Mouse (Mus musculus) CD4-positive, CD25-positive, alpha-beta regulatory T cell, adult 2 months (primary cell): ENCODE measurements around the gene Rbm5.
A peak's percentile ranks its signal among the peaks of the same experiment; 100 is the strongest.

Source experiments
- DNase-seq: peaks from one replicate; pipeline ENCODE4 v3.0.0-alpha.2; 2012; ENCODE audit warnings: low read depth, low spot score

Gene Rbm5

DNA sequence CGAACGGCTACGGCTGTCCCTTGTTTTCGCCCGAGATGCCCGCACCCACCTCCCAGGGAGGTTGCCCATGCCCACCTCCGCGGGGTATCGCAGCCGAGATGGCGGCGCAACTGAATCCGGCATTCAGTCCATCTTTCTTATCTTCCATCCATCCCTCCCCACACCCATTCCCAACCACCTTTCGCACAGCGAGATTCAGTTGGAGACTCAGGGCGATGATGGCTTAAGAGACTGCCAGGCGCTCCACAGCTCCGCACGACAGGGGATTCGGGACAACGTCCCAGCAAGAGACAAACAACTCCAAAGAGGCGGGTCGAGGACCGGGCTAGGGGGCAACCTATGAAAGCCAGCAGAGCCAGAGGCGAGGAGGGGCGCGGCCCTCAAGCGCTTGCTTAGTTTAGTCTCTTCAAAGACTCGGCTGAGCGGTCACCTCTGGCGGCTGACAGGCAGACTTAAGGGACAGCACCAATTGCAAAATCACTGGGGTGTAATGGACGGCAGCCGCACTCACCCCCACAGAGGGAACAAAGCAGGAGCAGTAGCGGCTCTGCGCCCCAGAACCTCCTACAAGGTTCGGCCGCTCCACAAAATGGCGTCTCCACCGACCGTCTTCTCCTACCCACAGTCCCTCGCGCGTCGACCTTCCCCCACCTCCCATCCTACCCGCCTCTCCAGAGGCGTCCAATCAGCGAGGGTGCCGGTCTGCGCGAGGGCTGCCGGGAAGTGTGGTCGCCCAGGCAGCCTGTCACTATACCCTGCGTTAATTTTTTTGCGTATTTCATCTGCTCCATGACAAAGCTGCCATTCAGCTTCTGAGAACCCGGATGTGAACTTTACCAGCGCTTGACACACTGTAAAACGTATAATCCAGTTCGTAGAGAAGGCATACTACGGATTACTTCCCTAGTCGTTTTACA is at the start of gene Rbm5:
Rbm5 (minus strand) TSS at position 623 of the 917 bp plus-strand sequence.
- peak; percentile 98 for DNase-seq

DNA sequence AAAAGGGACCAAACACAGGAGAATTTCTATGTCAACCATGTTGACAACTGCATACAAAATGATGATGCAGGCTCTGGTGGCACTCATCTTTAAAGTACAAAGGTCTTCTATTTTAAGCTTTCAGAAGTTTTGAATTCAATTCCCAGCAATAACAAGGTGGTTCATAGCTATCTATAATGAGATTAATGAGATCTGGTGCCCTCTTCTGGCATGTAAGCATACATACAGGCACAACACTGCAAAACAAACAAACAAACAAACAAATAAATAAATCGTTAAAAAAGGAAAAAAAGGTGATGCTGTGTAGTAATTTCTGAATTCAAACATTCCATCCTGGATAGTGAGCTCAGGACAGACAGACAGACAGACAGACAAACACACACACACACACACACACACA is 41.3 kb upstream of the Rbm5 start:
- DNase-seq, result peak; percentile 12

DNA sequence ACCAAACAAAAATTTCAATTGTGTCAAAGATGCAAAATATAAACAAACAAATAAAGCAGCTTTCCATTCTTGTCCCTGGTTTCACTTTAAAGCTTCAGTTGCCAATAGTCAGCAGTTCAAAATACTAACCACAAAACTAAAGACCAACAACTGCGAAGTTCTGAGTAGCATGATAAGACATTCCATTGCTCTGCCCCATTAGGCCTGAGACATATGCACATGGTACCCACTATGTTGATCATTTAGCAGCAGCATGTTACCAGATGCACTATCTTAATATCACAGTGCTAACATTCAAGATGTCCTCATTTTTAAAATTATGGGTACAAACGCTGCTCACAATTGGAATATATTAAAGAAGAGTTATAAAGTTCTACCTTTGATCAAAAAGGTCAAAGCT is 40.2 kb upstream of the Rbm5 start:
- DNase-seq, result no peak

DNA sequence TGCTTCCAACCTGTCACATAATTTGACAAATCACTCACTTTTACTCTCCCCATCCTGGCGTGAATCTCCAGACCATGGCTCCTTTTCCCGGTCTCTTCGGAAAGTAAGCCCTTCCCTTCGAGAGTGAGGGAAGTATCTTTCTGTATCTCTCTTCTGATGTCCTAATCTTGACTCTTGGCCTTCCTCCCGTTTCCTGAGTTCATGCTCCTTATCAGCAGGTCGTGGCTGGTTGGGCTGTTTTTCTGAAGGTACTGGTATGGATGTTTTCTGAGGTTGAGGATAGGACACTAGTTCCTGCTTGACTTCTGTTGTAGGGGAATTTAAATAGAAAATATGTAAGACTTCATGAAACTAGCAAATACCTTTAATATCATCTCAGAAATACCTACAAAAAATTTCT is 20.9 kb upstream of the Rbm5 start:
- no peak for DNase-seq

DNA sequence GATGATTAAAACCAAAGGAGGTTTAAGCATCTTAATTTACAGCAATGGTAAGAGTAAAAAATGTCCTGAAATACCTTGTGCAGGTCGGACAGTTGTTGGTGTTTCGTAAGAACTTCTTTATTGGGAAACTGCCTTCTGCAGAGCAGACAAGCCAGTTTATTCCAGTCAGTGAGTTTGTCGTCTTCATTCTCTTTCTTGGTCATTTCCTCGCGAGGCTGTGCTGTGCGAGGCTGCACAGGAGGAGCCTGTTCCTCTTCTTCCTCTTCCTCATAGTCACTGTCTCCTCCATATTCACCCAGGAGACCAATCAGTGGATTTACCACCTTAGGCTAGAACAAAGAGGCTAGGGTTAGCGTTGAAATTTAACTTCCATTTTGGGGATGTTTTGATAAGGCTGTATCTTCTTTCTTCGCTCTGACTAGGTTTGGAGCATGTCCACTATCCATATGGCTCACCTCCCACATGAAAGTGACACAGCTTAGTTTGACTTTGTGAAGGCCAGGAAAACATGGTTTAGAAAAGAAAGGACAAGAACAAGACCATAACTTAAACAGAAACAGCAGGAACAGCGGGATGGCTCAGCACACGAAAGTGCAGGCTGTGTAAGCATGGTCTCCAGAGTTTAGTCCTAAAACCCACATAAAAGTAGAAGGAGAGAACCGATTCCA is 11.9 kb upstream of the Rbm5 start:
- no peak for DNase-seq

DNA sequence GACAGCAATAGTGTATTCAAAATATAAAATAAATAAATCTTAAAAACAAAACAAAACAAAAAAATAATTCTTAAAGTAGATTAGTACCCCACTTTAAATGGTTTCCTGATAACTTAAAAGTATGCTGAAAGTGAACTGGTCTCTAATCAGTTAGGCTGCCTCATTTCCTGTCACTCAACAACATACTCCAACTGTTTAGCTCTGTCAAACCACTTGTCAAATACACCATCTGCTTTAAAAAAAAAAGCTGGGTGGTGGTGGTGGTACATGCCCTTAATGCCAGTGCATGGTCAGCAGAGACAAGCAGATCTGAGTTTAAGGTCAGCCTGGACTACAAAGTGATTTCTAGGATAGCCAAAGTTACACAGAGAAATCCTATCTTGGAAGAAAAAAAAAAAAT is 6.0 kb upstream of the Rbm5 start:
- no peak for DNase-seq

DNA sequence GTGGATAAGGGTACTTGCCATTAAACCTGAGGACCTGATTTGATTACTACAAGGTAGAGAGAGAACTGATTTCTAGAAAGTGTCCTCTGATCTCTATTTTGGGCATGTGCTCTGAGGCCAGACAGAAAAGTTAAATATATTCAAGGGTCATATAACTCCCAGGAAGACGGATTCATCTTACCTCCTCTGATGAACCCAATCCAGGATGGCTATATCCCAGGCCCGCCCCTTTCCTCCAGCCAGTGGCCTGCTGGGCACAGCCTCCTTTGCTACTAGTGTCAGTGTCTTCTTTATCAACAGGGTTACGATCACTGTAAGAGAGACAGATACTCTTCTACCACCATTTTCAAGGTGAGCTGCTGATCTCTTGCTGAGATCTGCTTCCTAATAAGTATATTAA is 3.6 kb upstream of the Rbm5 start:
- no peak for DNase-seq

DNA sequence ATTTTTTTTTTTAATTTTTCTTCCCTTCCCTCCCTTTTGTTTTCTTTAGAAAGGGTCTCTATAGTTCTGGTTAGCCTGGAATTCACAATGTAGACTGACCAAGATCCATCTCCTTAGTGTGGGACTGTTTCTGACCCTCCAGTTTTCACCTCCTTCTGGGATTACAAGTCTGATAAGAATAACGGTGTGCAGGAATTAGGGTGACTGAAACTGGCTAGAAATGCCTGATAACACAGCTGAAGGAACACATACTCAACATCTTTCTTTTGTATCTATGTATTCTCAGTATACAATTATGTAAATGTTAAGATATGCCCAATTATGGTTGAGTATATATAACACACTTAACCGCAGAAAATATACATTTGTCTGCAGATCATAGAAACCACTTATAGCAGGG is 986 bp upstream of the Rbm5 start:
- DNase-seq, result no peak

DNA sequence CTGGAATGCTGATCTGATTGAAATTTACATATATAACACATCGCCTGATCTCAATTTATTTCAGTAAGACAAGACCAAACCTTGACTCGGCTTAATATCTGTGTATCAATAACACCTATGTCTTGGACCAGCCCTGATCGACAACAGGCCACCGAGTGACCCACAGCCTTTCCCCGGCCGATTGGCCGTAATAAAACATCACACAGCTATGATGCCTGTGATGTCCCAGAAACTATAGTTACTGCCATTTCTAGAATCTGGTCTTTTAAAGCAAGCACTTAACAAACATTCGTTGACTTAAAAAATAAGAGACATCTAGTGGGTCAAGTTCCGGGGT is 791 bp downstream of the Rbm5 start:
- DNase-seq, result no peak

DNA sequence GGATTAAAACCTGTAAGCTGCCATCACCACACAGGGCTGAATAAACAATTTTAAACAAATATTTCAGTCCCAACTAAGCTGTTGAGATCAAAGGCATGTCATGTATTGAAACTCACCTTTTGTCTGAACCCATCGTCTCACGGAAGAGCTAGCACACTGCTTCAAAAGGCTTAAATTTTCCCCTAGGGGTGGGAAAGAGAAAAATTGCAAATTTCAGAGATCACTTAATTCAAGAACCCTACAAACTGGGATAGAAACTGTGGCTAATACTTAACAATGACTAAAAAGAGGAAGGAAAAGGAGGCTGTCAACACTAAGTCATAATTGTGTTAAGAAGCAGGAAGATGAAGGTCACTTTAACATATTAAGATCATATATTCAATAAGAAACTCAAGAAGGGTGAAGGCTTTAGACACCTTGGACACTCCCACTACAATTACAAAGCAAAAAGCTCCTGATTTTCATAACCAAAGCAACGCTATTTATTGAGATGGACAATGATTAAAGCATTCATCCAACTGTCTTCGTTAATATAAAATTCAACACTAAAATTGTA is 1.3 kb downstream of the Rbm5 start:
- peak; percentile 31 for DNase-seq

DNA sequence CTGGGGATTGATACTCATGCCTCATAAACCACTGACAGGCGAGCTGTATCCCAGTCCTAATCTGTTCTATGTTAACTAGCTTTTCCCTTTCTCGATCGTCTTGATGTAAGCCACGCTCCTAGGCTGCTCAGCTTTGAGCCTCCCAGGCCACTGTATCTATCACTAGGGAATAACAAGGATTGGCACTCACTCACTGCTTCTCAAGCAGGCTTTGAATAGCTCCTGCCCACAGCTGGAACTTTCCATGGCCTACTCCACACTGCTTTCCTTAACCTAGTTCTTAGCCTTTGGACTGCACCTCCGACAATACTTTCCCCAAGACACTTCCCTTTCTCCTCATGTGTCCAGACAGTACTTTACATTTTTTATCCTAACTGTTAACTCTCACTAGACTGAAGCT is 1.9 kb downstream of the Rbm5 start:
- DNase-seq, result no peak

DNA sequence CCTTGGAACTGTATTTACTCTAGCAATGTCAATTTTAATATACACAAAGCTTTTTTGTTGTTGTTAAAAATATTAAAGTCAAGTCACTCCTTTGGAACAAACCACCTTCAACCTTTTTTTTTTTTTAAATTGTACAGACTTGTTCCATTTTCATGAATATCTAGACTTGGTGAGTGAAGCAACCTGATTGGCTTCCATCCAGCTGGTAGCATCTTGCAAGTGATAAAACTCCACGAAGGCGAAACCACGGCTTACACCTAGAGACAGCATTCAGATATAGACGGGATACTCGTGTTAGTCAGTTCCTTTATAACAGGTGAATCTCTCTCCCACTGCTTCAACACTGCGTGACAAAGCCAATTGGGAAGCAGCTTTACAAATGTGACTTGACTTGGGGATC is 11.2 kb downstream of the Rbm5 start:
- no peak for DNase-seq

DNA sequence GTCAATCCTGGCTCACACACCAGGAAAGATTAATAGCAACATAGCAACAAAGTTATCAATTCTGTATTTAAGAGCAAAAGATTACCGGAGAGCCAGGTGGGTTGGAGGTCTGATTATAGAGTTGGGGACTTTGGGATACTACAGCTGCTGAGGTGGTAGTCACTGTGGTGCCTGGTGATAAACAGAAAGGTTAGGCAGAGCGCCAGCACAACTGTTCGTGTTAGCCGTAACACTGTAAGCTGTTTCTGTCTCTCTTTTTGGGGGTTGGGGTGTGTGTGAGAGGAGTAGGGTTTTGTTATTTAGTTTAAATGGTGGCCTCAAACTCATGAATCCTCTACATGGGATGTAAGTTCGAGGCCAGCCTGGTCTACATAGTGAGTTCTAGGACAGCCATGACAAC is 20.4 kb downstream of the Rbm5 start:
- no peak for DNase-seq

DNA sequence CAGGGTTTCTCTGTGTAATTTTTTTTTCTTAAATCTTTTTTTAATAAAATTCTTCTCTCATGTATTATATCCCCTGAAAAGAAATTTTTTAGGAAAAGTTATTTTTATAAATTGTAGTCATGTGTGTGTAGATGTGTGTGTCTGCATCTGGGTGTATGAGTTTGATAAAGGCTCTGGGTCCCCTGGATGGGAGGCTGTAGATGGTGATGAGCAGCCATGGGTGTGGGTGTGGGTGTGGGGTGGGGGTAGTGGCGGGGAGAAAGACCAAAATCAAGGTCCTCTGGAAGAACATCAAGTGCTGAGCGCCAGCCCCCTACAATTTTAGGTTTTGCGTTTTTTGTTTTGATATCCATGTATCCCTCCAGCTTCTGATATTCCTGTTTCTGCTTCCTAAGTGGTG is 22.7 kb downstream of the Rbm5 start:
- DNase-seq, result no peak

DNA sequence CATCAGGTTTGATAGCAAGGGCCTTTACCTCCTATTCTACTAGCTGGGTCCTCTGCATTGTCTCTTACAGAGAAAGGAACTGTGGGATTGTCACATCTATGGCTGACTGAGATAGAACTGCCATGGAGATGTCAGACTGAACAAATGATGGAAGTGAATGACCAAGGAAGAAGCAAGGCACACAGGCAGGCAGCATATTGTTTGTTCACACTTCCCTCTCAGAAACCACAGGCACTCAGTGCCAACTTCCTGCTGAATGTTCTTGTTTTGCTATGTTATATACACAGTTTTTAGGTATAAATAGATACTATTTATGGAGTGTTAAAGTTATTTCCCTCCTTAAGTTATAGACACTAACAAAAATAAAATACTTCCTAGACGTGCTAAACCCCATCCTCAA is 23.5 kb downstream of the Rbm5 start:
- no peak for DNase-seq

DNA sequence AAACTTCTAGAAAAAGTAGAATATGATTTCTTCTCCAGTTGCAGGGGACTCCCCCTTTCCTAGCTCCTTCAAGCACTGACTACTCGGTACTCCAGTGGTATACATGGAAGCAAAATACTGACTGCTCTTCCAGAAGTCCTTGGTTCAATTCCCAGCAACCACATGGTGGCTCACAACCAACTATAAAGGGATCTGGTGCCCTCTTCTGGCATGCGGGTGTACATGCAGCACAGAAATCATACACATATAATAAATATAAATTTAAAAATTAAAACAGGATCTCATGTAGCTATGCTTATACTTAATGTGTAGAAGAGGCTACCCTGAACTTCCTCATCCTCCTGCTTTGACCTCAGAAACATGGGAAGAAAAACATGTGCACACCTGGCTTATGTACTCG is 24.1 kb downstream of the Rbm5 start:
- DNase-seq, result peak; percentile 38

DNA sequence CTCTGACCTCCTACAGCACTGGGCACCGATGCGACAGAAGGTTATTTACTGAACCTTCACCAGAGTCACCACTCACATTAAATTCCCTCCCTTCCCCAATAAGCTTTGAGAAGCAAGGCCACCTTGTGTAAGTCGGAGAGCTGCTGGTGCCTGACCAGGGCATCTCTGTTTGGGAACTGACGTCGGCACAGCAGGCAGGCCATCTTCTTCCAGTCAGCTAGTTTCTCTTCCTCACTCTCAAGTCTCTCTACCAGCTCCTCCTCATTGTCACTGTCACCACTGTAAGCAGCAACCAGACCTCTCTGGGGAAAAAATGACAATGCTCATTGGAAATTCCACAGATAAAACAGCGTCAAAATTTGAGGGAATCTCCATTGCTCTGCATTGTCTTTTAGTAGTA is 26.7 kb downstream of the Rbm5 start:
- no peak for DNase-seq

DNA sequence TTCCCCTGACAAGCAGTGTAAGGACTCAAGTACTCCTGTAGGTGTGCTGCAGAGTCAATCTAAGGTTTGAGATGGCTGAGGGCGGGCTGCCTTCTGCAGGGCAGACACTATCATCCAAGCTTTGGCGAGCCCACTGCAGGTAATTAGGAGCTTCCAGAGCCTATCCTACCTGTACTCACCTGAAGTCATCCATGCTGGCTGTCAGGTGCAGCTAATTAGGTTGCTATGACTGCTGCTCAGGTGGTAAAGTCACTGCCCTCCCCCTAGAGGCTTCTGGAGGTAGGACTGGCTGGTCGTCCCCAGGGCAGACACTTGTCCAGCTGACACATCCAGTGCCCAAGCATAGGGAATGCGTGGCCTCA is 32.0 kb downstream of the Rbm5 start:
- peak; percentile 61 for DNase-seq

DNA sequence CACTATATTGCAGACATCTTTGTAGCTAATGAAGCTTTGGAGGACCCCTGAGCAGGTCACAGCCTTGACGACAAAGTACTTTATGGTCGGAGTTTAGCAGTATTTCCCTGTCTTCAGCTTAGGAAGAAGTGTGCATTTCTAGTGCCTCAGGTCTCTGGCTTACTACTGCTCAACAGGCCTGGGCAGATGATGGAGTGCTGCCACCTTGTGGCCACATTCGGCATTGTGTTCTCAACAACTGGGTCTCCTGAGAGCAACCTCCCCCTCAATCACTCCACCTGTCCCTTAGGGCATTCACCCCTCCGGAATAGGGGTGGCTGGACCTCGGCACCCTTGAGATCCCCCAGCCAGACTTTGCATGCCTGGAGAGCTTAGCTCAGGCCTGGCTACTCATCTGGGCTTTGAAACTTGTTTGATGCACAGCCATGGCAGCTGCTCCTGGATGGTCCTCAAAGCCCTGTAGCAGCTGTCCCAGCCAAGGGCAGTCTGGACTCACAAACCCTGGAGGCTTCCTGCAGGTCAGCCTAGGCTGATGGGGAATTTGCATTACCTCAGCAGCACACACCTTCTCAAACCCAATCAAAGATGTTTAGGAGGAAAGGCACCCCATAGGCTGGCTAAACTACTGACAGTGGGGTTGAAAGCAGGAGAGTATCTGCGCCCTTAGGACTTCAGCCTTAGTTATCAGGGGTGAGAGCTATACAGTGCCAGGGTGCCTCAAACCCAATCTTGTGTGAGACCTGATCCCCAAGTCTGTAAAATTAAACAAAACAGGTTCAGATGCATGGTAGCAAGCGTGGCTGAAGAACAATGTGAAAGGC is 32.6 kb downstream of the Rbm5 start:
- peak; percentile 90 for DNase-seq

DNA sequence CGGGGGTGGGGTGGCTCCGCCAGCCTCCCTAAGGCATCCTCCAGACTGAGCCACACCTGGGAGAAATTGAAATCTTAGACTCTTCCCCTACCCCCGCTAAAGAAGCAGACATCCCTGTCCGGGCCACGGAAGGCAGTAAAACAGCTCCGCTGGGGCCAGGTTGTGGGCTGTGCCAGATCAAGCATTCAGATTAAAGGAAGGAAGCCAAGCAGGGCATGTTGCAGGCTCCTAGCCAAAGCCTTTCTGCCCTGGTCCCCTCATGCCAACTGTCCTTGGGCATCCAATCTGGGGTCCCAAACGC is 34.7 kb downstream of the Rbm5 start:
- DNase-seq, result peak; percentile 58

DNA sequence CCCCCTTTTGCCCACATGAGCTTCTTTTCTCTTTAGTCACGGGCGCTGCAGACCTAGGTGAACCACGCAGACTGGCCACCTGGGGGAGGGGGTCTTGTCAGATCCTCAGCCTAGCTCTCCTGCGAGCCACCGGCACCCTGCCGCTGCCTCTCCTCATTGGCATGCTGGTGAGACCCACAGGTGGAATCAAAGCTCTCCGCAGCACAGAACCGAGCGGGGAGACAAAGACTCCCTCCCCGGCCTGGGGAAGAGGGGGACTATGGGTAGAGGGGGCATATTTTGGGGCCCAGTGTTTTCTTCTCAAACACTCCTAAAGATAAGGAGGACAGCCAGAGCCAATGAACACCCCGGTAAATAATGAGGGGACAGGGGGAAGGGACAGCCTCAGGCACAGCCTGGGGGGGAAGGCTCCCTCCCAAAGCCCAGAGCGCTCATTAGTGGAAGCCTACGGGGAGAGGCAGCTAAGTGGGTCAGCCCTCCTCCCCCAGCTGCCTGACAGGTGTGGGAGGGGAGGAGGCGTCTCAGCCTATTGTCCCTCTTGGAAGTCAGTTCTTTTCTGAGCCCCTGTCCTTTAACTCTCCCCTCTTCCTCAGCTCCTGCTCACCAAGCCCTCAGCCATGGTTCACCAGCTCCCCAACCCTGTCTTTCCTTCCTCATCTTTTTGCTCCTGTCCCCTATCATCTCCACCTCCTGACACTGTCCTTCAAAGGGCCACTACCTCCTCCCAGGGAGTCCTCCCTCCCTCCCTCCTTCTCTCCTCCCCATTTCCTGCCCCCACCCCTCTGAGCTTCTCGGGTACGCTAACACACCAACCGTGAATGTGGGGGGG is 35.2 kb downstream of the Rbm5 start:
- DNase-seq, result peak; percentile 24

DNA sequence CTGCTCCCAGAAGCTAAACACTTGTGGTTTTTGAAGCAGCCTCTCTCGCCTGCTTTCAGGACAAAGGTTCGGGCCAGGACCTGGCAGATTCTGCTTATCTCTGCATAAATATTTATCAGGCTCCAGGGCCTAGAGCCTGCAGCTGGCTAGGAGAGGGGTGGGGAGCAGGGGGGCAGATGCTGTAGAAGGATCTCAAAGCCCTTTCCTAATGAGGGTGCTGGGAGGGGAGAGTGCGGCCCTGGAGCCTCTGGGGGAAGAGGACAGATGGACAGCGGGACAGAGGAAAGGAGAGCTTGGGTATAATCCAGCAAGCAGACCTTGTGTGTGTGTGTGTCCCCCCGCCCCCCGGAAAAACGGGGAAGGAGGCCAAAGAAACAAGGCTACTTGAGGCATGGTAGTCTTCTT is 36.2 kb downstream of the Rbm5 start:
- no peak for DNase-seq
